Mouse (Mus musculus) intestine, embryonic 16.5 days (tissue): ENCODE results near the gene Gemin5. TPM values are rescaled to one million over a fixed set of nuclear protein-coding genes. Genes with fewer than 3 reads are reported as not detected.

Experiments used
- ATAC-seq: fragments of 200-750 bp; cut with Nextera tagmentation; 2 replicates; pipeline ENCODE4 v1.8.0; 2017; ENCODE audit warnings: moderate TSS enrichment, moderate library complexity
- H3K27ac ChIP-seq: fragments of 300-500 bp; sonication (generic); 2 replicates; pipeline ENCODE4 v1.5.1; 2014; ENCODE audit warnings: mild to moderate bottlenecking, low read length
- H3K27me3 ChIP-seq: fragments of 300-500 bp; sonication (generic); replicated peaks from 2 replicates; pipeline ENCODE4 v1.6.1; 2014; ENCODE audit warnings: low read length, control low read depth, mixed read lengths; ENCODE audit not compliant: control insufficient read depth, insufficient read depth
- H3K36me3 ChIP-seq: fragments of 300-500 bp; sonication (generic); 2 replicates; pipeline ENCODE4 v1.6.1; 2014; ENCODE audit warnings: low read length, control low read depth; ENCODE audit not compliant: control insufficient read depth, insufficient read depth
- H3K4me1 ChIP-seq: fragments of 300-500 bp; sonication (generic); 2 replicates; pipeline ENCODE4 v1.6.1; 2014; ENCODE audit warnings: low read length, control low read depth, mixed read lengths; ENCODE audit not compliant: control insufficient read depth, insufficient read depth
- H3K4me2 ChIP-seq: fragments of 300-500 bp; sonication (generic); 2 replicates; pipeline ENCODE4 v1.6.1; 2014; ENCODE audit warnings: low read depth, low read length, control low read depth
- H3K4me3 ChIP-seq: fragments of 300-500 bp; sonication (generic); 2 replicates; pipeline ENCODE4 v1.5.1; 2014; ENCODE audit warnings: mild to moderate bottlenecking, low read length
- H3K9ac ChIP-seq: fragments of 300-500 bp; sonication (generic); 2 replicates; pipeline ENCODE4 v1.6.1; 2014; ENCODE audit warnings: low read depth, low read length
- H3K9me3 ChIP-seq: fragments of 300-500 bp; sonication (generic); 2 replicates; pipeline ENCODE4 v1.6.1; 2016; ENCODE audit warnings: low read length, control low read depth; ENCODE audit not compliant: control insufficient read depth
- WGBS: fragments of 180-500 bp; shearing (Covaris S2); extraction: QIAGEN DNeasy Blood & Tissue Kit; methylation state at CpG from one replicate; pipeline ENCODE4 v1.1.7; 2014; 5-methylcytosine and 5-hydroxymethylcytosine counted together
- polyA plus RNA-seq: library from polyadenylated mRNA; unstranded; fragments of >200 nt; fragmentation: Nextera tagmentation; extraction: Ambion mirVana; gene quantifications from 2 replicates; pipeline ENCODE4 v1.2.1, GENCODE M21; 2015

Gene Gemin5
- polyA plus RNA-seq, 1 experiment from 2014 or later, result 11.7 TPM

- Histone ChIP-seq H3K9me3 (no peaks in the 10 kb centered on the region), H3K4me3 (no peak overlapping the region), H3K27me3 (no peaks in the 10 kb centered on the region), H3K4me1 (0 out of 2 replicates have a peak, but pooled peaks cover 3% of the 10 kb centered on the region), H3K36me3 (no peaks in the 10 kb centered on the region; the same call in none of the 2 replicates), H3K9ac (no peak overlapping the region), H3K4me2 (no peak overlapping the region), H3K27ac (no peak overlapping the region)
- ATAC-seq, result no peak
- WGBS, result 72% methylated on average over 7 of the region's 7 CpGs
Observed at GRCm38 (mm10) chr11:58126397-58127160, 41.8 kb downstream of the Gemin5 start.

- Histone ChIP-seq H3K9me3 (no peaks in the 10 kb centered on the region), H3K9ac (no peak overlapping the region), H3K4me1 (0 out of 2 replicates have a peak, but pooled peaks cover 3% of the 10 kb centered on the region), H3K4me3 (no peak overlapping the region), H3K36me3 (0 out of 2 replicates have a peak, but pooled peaks cover 2% of the 10 kb centered on the region), H3K27ac (no peak overlapping the region), H3K27me3 (no peaks in the 10 kb centered on the region), H3K4me2 (no peak overlapping the region)
- WGBS, result 74% methylated on average over 11 of the region's 11 CpGs
- no peak for ATAC-seq
Observed at GRCm38 (mm10) chr11:58125021-58125420, 43.3 kb downstream of the Gemin5 start.

- WGBS, result 95% methylated on average over 2 of the region's 2 CpGs
- Histone ChIP-seq H3K27me3 (no peaks in the 10 kb centered on the region), H3K36me3 (0 out of 2 replicates have a peak, but pooled peaks cover 2% of the 10 kb centered on the region), H3K4me2 (no peak overlapping the region), H3K9me3 (no peaks in the 10 kb centered on the region), H3K27ac (no peak overlapping the region), H3K4me1 (no peaks in the 10 kb centered on the region), H3K4me3 (no peak overlapping the region), H3K9ac (no peak overlapping the region)
- ATAC-seq, result no peak
Observed at GRCm38 (mm10) chr11:58123711-58124110, 44.6 kb downstream of the Gemin5 start.

- Histone ChIP-seq H3K4me1 (no peaks in the 10 kb centered on the region), H3K4me2 (no peak overlapping the region), H3K27me3 (no peaks in the 10 kb centered on the region), H3K36me3 (peaks cover 5% of the 10 kb centered on the region; the same call in 1 of the 2 replicates), H3K9me3 (no peaks in the 10 kb centered on the region), H3K27ac (no peak overlapping the region), H3K9ac (no peak overlapping the region), H3K4me3 (no peak overlapping the region)
- 89% methylated on average over 9 of the region's 9 CpGs for WGBS
- no peak for ATAC-seq
Observed at GRCm38 (mm10) chr11:58121351-58121750, 47.0 kb downstream of the Gemin5 start.

GRCm38 (mm10) chr11:58120655-58121054 lies 47.7 kb downstream of the Gemin5 start:
- 82% methylated on average over 3 of the region's 3 CpGs for WGBS
- ATAC-seq, result no peak
- H3K4me3 ChIP-seq, result no peak overlapping the region
- no peak overlapping the region for H3K27ac ChIP-seq
- no peaks in the 10 kb centered on the region for H3K4me1 ChIP-seq
- H3K9ac ChIP-seq, result no peak overlapping the region
- no peaks in the 10 kb centered on the region for H3K27me3 ChIP-seq
- H3K36me3 ChIP-seq, result peaks cover 5% of the 10 kb centered on the region; the same call in 1 of the 2 replicates
- H3K9me3 ChIP-seq, result no peaks in the 10 kb centered on the region
- H3K4me2 ChIP-seq, result no peak overlapping the region

GRCm38 (mm10) chr11:58117044-58117652 lies 51.2 kb downstream of the Gemin5 start:
- no peaks in the 10 kb centered on the region for H3K4me1 ChIP-seq
- no peak overlapping the region for H3K9ac ChIP-seq
- H3K4me3 ChIP-seq, result no peak overlapping the region
- no peaks in the 10 kb centered on the region for H3K27me3 ChIP-seq
- WGBS, result 86% methylated on average over 10 of the region's 10 CpGs
- H3K36me3 ChIP-seq, result peaks cover 24% of the 10 kb centered on the region
- no peak for ATAC-seq
- H3K9me3 ChIP-seq, result no peaks in the 10 kb centered on the region
- no peak overlapping the region for H3K4me2 ChIP-seq
- no peak overlapping the region for H3K27ac ChIP-seq

- Histone ChIP-seq H3K4me2 (no peak overlapping the region), H3K27ac (no peak overlapping the region), H3K4me1 (no peaks in the 10 kb centered on the region), H3K4me3 (no peak overlapping the region), H3K36me3 (peaks cover 24% of the 10 kb centered on the region), H3K9me3 (no peaks in the 10 kb centered on the region), H3K9ac (no peak overlapping the region), H3K27me3 (no peaks in the 10 kb centered on the region)
- 75% methylated on average over 1 of the region's 1 CpGs for WGBS
- ATAC-seq, result no peak
Observed at GRCm38 (mm10) chr11:58116560-58116959, 51.8 kb downstream of the Gemin5 start.

GRCm38 (mm10) chr11:58107664-58108337 lies 60.5 kb downstream of the Gemin5 start:
- Histone ChIP-seq H3K9ac (no peak overlapping the region), H3K9me3 (no peaks in the 10 kb centered on the region), H3K27ac (no peak overlapping the region), H3K4me1 (peaks cover 13% of the 10 kb centered on the region), H3K27me3 (no peaks in the 10 kb centered on the region), H3K4me2 (no peak overlapping the region), H3K36me3 (peaks cover 14% of the 10 kb centered on the region), H3K4me3 (no peak overlapping the region)
- 81% methylated on average over 4 of the region's 4 CpGs for WGBS
- ATAC-seq, result no peak

- ATAC-seq, result no peak
- WGBS, result 66% methylated on average over 3 of the region's 3 CpGs
- H3K9ac ChIP-seq, result no peak overlapping the region
Observed at GRCm38 (mm10) chr11:58107009-58107408, 61.3 kb downstream of the Gemin5 start.

More at GRCm38 (mm10) chr11:58107009-58107408, 61.3 kb downstream of the Gemin5 start:
- Histone ChIP-seq H3K27me3 (no peaks in the 10 kb centered on the region), H3K4me2 (no peak overlapping the region), H3K4me3 (no peak overlapping the region), H3K4me1 (peaks cover 13% of the 10 kb centered on the region), H3K27ac (no peak overlapping the region), H3K9me3 (no peaks in the 10 kb centered on the region), H3K36me3 (peaks cover 13% of the 10 kb centered on the region)
